Mouse (Mus musculus) urinary bladder, postnatal 14 days (tissue): ENCODE data around the gene Kcna2.

Experiments used
- DNase-seq: peaks from one replicate; pipeline ENCODE4 v3.0.0; 2021; ENCODE audit warnings: low spot score

Gene Kcna2

GRCm38 (mm10) chr3:107150872-107151540 lies 50.1 kb downstream of the Kcna2 start:
- DNase-seq: no peak

GRCm38 (mm10) chr3:107153772-107154655 lies 53.1 kb downstream of the Kcna2 start:
- no peak for DNase-seq

- no peak for DNase-seq
Measured at GRCm38 (mm10) chr3:107158856-107159255, 57.9 kb downstream of the Kcna2 start.

GRCm38 (mm10) chr3:107159418-107159817 lies 58.5 kb downstream of the Kcna2 start:
- DNase-seq: no peak

GRCm38 (mm10) chr3:107159859-107160324 lies 58.9 kb downstream of the Kcna2 start:
- DNase-seq: peak; percentile 8

- no peak for DNase-seq
Measured at GRCm38 (mm10) chr3:107162741-107163140, 61.8 kb downstream of the Kcna2 start.
